Mouse (Mus musculus) heart, postnatal 0 days (tissue): ENCODE data around the gene Synrg. TPM values are rescaled to one million over a fixed set of nuclear protein-coding genes. Genes with fewer than 3 reads are reported as not detected.

Experiments used
- ATAC-seq: fragments of 200-750 bp; cut with Nextera tagmentation; 2 replicates; pipeline ENCODE4 v1.8.0; 2017; ENCODE audit warnings: low read depth, moderate number of reproducible peaks, moderate library complexity; ENCODE audit not compliant: insufficient read depth
- DNase-seq: peaks from one replicate; pipeline ENCODE4 v3.0.0-alpha.2; 2016; ENCODE audit warnings: low spot score
- H3K27ac ChIP-seq: fragments of 300-500 bp; sonication (generic); 2 replicates; pipeline ENCODE4 v1.5.1; 2014; ENCODE audit warnings: low read depth, mild to moderate bottlenecking
- H3K27me3 ChIP-seq: fragments of 300-500 bp; sonication (generic); 2 replicates; pipeline ENCODE4 v1.6.1; 2014; ENCODE audit warnings: low read length, mixed read lengths; ENCODE audit not compliant: control insufficient read depth, insufficient read depth
- H3K36me3 ChIP-seq: fragments of 300-500 bp; sonication (generic); replicated peaks from 2 replicates; pipeline ENCODE4 v1.6.1; 2014; ENCODE audit warnings: low read length, mixed read lengths; ENCODE audit not compliant: control insufficient read depth, insufficient read depth
- H3K4me1 ChIP-seq: fragments of 300-500 bp; sonication (generic); 2 replicates; pipeline ENCODE4 v1.6.1; 2014; ENCODE audit warnings: antibody characterized with exemption; ENCODE audit not compliant: control insufficient read depth, insufficient read depth
- H3K4me2 ChIP-seq: fragments of 300-500 bp; sonication (generic); 2 replicates; pipeline ENCODE4 v1.6.1; 2014; ENCODE audit warnings: low read depth, mild to moderate bottlenecking, low read length, moderate library complexity
- H3K4me3 ChIP-seq: fragments of 300-500 bp; sonication (generic); 2 replicates; pipeline ENCODE4 v1.5.1; 2014; ENCODE audit warnings: low read depth, low read length
- H3K9ac ChIP-seq: fragments of 300-500 bp; sonication (generic); replicated peaks from 2 replicates; pipeline ENCODE4 v1.6.1; 2014; ENCODE audit warnings: low read depth, low read length, mixed read lengths
- H3K9me3 ChIP-seq: fragments of 300-500 bp; sonication (generic); replicated peaks from 2 replicates; pipeline ENCODE4 v1.6.1; 2016; ENCODE audit warnings: low read length; ENCODE audit not compliant: control insufficient read depth
- CTCF ChIP-seq: IDR thresholded peaks from 2 replicates; pipeline ENCODE4 v1.5.1; 2016; ENCODE audit warnings: antibody characterized with exemption, control low read depth, low read depth
- EP300 ChIP-seq: IDR thresholded peaks from 2 replicates; pipeline ENCODE4 v1.6.1; 2016; ENCODE audit warnings: antibody characterized with exemption, low read depth
- WGBS: fragments of 180-500 bp; shearing (Covaris S2); extraction: QIAGEN DNeasy Blood & Tissue Kit; methylation state at CpG from one replicate; pipeline ENCODE4 v1.1.7; 2014; 5-methylcytosine and 5-hydroxymethylcytosine counted together
- polyA plus RNA-seq: library from polyadenylated mRNA; unstranded; fragments of >200 nt; fragmentation: Nextera tagmentation; extraction: Ambion mirVana; gene quantifications from 2 replicates; pipeline ENCODE4 v1.2.1, GENCODE M21; 2015
- total RNA-seq: library from RNA; depleted of rRNA; stranded (reverse); fragments of >200 nt; gene quantifications from 2 replicates; pipeline ENCODE4 v1.2.3, GENCODE M21; 2014; ENCODE audit warnings: low replicate concordance

Synrg gene
- total and polyA plus RNA-seq, 2 experiments from 2014 or later = 5.0 to 8.9 TPM

DNA sequence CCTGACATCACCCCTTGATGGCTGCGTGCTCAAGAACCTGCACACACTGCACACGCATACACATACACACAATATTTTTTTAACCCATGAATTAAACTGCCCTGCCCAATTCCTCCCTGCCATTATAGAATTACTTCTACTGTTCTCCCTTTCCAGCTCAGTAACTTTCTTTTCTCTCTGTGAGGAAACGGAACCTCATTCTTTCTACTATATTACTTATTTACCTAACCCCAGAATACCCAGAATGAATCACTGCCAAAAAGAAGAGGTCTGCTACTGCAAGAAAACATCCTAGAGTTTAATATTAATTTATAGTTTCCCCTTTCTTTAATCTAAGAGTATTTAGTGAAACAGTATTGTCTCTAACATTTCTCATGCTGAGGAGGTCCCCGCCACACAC lies 30.9 kb upstream of the Synrg start:
- no peak overlapping the region for H3K9ac ChIP-seq
- DNase-seq (no peak), ATAC-seq (no peak)
- TF ChIP-seq EP300 (no peak), CTCF (no peak)
- no peaks in the 10 kb centered on the region for H3K9me3 ChIP-seq
- no peaks in the 10 kb centered on the region for H3K4me1 ChIP-seq
- no peak overlapping the region for H3K4me2 ChIP-seq
- H3K27ac ChIP-seq = no peak overlapping the region
- no peaks in the 10 kb centered on the region for H3K27me3 ChIP-seq
- H3K4me3 ChIP-seq = no peak overlapping the region
- 81% methylated on average over 4 of the region's 4 CpGs for WGBS
- no peaks in the 10 kb centered on the region for H3K36me3 ChIP-seq

DNA sequence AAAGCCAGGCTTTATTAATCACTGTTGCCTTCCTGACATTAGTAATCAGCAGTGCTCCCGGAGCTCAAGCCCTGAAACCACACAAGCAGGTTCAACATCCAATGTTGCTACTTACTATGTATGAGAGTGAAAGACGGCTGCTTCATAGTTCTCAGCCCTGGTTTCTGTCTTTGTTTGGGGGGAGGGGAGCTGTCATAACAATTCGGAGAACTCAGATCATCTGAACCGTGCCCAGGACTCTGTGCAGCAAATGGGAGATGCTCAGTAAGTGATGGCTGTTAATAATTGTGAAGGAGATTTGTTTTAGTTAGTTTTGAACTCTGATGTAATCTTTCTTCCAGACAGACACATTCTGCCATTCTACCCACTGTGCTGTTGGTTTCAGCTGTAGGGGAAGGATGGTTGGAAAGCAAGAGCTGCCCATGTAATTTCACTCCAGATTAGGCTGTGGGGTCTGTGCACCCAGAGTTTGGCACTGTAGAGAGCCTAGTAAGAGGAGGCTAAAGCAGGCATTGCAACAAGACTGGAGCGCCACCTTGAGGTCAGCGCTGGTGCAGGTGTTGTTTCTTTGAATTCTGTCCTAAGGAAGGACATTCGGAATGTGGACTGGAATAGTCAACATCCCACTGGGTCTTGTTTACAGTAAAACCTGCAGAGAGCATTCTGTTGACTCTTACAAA lies 28.1 kb upstream of the Synrg start:
- no peaks in the 10 kb centered on the region for H3K36me3 ChIP-seq
- no peak overlapping the region for H3K27ac ChIP-seq
- H3K4me2 ChIP-seq = no peak overlapping the region
- no peaks in the 10 kb centered on the region for H3K9me3 ChIP-seq
- peak; percentile 64 for DNase-seq
- WGBS = 14% methylated on average over 7 of the region's 7 CpGs
- no peak for TF ChIP-seq EP300
- peak; percentile 95 for TF ChIP-seq CTCF
- no peak overlapping the region for H3K9ac ChIP-seq
- H3K4me1 ChIP-seq = no peaks in the 10 kb centered on the region
- no peak overlapping the region for H3K4me3 ChIP-seq
- no peaks in the 10 kb centered on the region for H3K27me3 ChIP-seq
- peak; percentile 70; the same call in 1 of the 2 replicates for ATAC-seq

DNA sequence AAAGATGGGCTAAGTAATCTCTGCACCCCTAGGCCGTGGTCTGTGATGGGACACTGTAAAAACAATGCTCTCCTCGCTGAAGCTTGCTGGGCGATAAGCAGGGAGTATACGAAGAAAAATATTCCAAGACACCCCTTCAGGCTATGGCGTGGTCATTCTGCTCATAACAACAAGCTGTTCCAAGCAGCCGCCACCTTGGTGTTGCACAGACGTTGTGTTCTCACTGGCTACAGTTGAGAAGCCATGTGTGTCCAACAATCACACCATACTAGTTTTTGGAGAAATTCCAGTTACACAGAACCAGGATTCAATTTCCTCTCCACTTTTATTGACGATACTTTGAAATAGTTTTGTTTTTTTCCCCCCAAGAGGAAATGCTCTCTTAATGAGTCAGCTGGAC lies 25.7 kb upstream of the Synrg start:
- TF ChIP-seq EP300 = no peak
- Histone ChIP-seq H3K4me1 (no peaks in the 10 kb centered on the region; the same call in 1 of the 2 replicates), H3K27ac (no peak overlapping the region), H3K36me3 (peaks cover 3% of the 10 kb centered on the region; the same call in 1 of the 2 replicates), H3K27me3 (no peaks in the 10 kb centered on the region), H3K4me3 (no peak overlapping the region), H3K9me3 (no peaks in the 10 kb centered on the region), H3K4me2 (no peak overlapping the region), H3K9ac (no peak overlapping the region)
- DNase-seq = no peak
- no peak for ATAC-seq
- 65% methylated on average over 8 of the region's 8 CpGs for WGBS

DNA sequence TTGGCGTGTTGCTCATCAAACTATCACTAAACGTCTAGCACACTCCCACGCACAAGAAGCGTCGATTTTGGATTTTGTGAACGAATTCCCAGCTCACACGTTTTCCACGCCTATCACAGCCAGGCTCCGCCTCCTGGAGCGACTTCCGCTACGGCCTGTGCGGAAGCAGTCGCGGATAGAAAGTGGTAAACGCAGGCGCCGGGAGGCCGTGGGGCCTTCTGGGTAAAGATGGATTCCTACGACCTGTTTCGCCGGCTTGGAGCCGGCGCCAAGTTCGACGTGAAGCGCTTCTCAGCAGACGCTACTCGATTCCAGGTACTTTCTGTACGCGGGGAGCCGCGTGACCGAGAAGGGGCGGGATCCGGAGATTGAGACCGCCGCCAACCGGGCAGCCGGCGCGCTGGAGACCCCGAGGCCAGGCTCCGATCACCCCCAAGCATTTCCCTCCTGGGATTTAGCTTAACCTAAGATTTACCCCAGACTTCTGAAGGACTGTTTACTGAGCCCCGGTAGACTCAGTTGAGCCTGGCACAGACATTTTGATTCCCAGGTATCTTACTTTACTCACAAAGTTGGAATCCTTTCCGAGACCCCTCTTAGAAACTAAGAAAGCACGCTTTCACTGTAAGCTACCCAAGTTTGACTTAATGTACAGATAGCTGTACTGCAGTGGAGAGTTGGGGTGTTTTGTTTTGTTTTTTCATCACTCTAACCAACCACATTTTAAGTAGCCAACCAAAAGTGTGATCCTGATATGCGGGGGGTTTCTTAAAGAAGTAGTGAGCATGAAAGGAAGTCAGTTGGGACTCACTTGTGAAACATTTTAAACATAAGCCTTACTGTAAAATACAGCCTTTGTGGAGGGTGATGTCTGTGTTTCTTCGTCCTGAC lies 22.0 kb upstream of the Synrg start, which contains the start of gene Ddx52:
Ddx52 (plus strand) TSS at position 113 of the 891 bp plus-strand sequence.
- TF ChIP-seq CTCF (no peak), EP300 (no peak)

DNA sequence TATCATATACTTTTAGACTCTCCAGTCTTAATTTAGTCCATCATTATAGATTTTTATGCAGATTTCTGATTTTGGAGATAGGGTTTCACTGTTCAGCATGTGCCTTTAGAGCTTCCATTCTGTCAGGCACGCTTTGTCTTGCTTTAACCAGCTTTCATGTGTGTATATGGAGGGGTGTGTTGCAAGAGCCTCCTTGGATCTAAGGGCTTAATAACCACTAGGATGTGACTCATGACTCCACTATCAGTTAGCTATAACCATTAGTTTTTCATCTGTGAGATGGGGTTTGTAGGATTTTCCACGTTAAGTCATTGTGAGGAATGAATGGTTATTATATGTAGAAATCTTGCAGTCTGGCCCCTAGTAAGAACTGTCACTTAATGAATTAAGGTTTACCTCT lies 7.4 kb upstream of the Synrg start:
- H3K9me3 ChIP-seq = no peaks in the 10 kb centered on the region
- H3K36me3 ChIP-seq = peaks cover 94% of the 10 kb centered on the region
- no peak for ATAC-seq
- no peak for DNase-seq
- no peak overlapping the region for H3K4me2 ChIP-seq
- no peak overlapping the region for H3K27ac ChIP-seq
- no peak for TF ChIP-seq CTCF
- TF ChIP-seq EP300 = no peak
- no peaks in the 10 kb centered on the region for H3K27me3 ChIP-seq
- 93% methylated on average over 2 of the region's 2 CpGs for WGBS
- H3K4me3 ChIP-seq = no peak overlapping the region
- no peaks in the 10 kb centered on the region for H3K4me1 ChIP-seq
- no peak overlapping the region for H3K9ac ChIP-seq

More for the DNA sequence above, 22.0 kb upstream of the Synrg start, which contains the start of gene Ddx52:
- Histone ChIP-seq H3K4me1 (no peaks in the 10 kb centered on the region; the same call in 1 of the 2 replicates), H3K27ac (peak within 1 kb of the TSS; percentile 82), H3K9ac (peak within 1 kb of the TSS; percentile 78), H3K9me3 (no peaks in the 10 kb centered on the region), H3K27me3 (no peaks in the 10 kb centered on the region), H3K36me3 (peaks cover 38% of the 10 kb centered on the region), H3K4me3 (peak within 1 kb of the TSS; percentile 86), H3K4me2 (peak within 1 kb of the TSS; percentile 87)
- DNase-seq = peak; percentile 85
- 1% methylated on average over 49 of the region's 49 CpGs for WGBS
- ATAC-seq = peak; percentile 98
